Mouse (Mus musculus): ENCODE measurements around the gene Slc44a1. TPM values are rescaled to one million over a fixed set of nuclear protein-coding genes. Genes with fewer than 3 reads are reported as not detected.

Gene Slc44a1
- total RNA-seq, 2 experiments from 2014 or later: 65.0 to 70.6 TPM

DNA sequence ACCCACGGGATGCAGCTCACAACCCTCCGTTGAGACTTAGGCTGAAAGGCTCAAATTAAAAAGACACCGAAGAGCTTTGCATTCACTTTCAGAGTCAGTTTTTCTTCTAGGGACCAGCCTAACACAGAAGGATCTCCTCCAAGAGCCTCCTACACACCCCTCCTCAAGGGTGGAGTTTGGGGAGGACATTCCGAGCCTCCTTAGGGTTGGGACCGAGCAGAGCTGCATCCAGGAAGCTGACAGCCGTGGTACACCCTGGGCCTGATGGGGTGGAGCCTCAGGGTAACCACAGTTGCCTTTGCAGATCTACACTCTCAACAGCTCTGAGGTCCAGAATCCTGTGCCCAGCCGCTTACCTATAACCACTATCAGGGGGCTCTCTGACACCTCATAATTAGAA is 23.3 kb upstream of the Slc44a1 start:
- DNase-seq (ENCODE audit: low spot score in 2 of 2): no peak
- intact Hi-C loops (cut with DNase I): no loop called here

GRCm38 (mm10) chr4:53422799-53423198 is 17.4 kb upstream of the Slc44a1 start:
- no peak for DNase-seq (ENCODE audit: low spot score in 2 of 2)

GRCm38 (mm10) chr4:53427120-53427519 is 13.1 kb upstream of the Slc44a1 start:
- intact Hi-C loops (cut with DNase I): no loop called here
- no peak for DNase-seq (ENCODE audit: low spot score in 2 of 2)

More at GRCm38 (mm10) chr4:53422799-53423198, 17.4 kb upstream of the Slc44a1 start:
- intact Hi-C loops (cut with DNase I): no loop called here

GRCm38 (mm10) chr4:53430522-53430921 is 9.7 kb upstream of the Slc44a1 start:
- intact Hi-C loops (cut with DNase I): no loop called here
- no peak for DNase-seq (ENCODE audit: low spot score in 2 of 2)

DNA sequence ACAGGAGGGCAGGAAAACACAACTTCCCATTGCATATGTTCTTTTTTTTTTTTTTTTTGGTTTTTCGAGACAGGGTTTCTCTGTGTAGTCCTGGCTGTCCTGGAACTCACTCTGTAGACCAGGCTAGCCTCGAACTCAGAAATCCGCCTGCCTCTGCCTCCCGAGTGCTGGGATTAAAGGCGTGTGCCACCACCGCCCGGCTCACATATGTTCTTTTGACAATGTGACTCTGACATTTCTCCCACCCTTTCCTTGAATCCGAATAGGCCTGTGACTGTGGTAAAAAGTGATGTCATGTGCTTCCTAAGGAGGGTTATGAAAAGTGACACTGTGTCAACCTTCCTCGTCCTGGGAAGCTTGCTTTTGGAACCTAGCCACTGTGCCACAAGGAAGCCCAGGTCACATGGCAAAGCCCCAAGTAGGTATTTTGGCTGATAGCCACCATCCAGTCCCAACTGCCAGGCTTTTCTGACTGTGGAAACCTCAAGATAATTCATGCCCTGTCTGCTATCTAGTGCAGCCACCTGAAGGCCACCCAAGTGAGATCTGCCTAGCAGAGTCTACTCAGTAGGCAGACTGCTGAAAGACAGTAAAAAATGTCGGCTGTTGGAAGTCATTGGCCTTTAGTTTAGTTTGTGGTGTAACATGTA is 8.5 kb upstream of the Slc44a1 start:
- DNase-seq (ENCODE audit: low spot score in 2 of 2): no peak
- intact Hi-C loops (cut with DNase I): no loop called here

- peak; percentile 61 to 74 for DNase-seq (ENCODE audit: low spot score in 2 of 2)
- intact Hi-C loops (cut with DNase I): loop anchor here (5.0 kb wide), 2 partner anchors 35 to 55 kb away; no protein-coding TSS in a partner anchor
Measured at GRCm38 (mm10) chr4:53437110-53437755, 3.0 kb upstream of the Slc44a1 start.

DNA sequence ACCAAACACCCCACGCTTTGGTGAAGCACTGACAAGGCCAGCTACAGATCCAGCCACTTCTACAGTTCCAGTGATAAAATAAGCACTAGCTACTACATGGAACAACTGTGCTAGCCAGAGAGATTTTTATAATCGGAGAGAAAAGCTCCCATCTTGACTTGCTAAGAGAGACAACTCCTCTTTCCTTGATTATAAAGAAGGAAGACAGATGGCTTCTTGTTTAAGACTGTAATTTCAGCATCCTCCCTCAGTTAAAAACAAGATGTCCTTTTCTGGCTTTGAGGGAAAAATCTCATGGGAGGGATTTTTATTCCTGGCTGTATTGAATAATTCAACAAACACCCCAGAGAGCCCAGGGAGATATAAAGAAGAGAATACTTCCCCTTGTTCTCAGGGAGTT is 1.8 kb upstream of the Slc44a1 start:
- intact Hi-C loops (cut with DNase I): loop anchor here (5.0 kb wide), 2 partner anchors 36 to 56 kb away; no protein-coding TSS in a partner anchor
- DNase-seq (ENCODE audit: low spot score in 2 of 2): peak in 1 of 2 experiments; percentile 68

- no peak for DNase-seq (ENCODE audit: low spot score in 2 of 2)
- intact Hi-C loops (cut with DNase I): loop anchor here (5.0 kb wide), 2 partner anchors 37 to 57 kb away; no protein-coding TSS in a partner anchor
Measured at GRCm38 (mm10) chr4:53438836-53439480, 1.3 kb upstream of the Slc44a1 start.

- intact Hi-C loops (cut with DNase I): loop anchor here (2.0 to 5.0 kb wide), 4 partner anchors 37 to 98 kb away; no protein-coding TSS in a partner anchor
- no peak for DNase-seq (ENCODE audit: low spot score in 2 of 2)
Measured at GRCm38 (mm10) chr4:53439636-53440009, 590 bp upstream of the Slc44a1 start.

DNA sequence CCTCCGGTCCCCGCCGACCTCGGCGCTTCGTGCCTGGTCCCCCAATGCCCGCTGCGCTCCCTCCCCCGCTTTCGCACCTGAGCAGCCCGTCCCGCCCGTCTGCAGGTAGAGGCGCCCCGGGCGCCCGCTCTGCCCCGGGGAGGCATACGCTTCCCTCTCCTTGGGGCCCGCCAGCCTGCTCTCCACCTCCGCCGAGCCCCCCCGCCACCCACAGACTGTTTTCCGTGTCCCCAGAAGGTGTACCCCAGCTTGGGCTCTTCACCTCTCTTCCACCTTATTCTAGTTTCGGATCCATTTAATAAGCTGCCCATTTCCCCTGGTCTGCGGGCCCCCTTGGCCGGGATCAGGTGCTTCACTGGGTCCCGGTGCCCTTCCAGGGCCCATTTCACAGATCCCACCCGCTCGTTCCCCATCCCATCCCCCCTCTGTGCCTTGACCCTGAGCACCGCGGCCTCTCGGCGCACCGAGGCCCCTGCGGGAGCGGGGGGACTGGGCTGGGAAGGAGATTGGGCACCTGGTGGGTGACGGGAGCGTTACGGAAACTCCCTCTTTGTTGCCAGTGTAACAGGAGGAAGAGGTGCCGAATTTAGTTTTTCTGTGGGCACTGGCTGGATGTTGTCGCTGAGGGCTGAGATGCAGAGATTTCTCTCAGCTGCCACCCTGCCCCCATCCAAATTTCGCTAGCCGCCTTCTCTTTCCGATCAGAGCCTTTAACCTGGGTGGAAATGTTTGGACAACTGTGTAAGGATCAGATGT is 781 bp downstream of the Slc44a1 start:
- intact Hi-C loops (cut with DNase I): loop anchor here (2.0 to 5.0 kb wide), 2 partner anchors 72 to 96 kb away; no protein-coding TSS in a partner anchor
- DNase-seq (ENCODE audit: low spot score in 2 of 2): peak; percentile 67 to 81

DNA sequence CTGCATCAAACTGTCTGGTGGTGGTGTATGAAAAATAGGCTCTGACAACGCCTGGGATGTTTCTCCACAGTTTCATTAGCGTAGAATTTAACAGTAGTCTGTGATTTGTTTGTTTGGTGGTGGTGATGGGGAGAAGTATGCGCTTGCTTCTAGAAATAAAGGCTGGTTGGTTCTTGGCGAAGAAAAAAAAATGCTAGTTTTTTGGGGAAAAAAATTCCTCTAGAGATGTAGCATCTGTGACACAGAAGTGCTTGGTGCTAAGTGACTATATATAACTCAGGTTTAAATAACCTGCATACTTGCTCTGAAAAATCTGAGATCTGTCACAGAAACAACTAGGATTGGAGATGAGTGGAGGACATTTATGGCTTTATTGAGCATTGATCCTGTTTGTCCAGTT is 1.5 kb downstream of the Slc44a1 start:
- DNase-seq (ENCODE audit: low spot score in 2 of 2): peak in 1 of 2 experiments; percentile 39
- intact Hi-C loops (cut with DNase I): loop anchor here (2.0 to 5.0 kb wide), 2 partner anchors 71 to 96 kb away; no protein-coding TSS in a partner anchor

DNA sequence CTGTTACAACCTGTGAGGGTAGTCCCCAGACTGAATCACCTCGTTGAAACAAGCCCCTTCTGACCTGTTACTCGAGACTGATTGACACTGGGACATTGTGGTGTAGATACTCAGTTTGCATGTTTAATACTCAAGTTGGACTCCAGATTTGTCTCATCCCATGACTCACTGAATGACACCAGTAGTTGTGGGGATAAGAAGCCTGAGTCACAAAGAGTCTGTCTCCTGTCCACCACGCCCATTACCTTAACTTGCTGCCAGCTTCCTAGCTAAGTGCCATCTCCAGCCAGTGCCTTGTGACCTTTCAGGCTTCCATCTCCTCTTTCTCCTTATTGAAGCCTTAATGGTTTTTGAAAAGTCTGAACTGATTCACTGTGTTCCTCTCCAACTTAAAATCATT is 6.0 kb downstream of the Slc44a1 start:
- no peak for DNase-seq (ENCODE audit: low spot score in 2 of 2)
- intact Hi-C loops (cut with DNase I): no loop called here

GRCm38 (mm10) chr4:53447773-53448172 is 7.6 kb downstream of the Slc44a1 start:
- no peak for DNase-seq (ENCODE audit: low spot score in 2 of 2)
- intact Hi-C loops (cut with DNase I): no loop called here

- no peak for DNase-seq (ENCODE audit: low spot score in 2 of 2)
Measured at GRCm38 (mm10) chr4:53450736-53451135, 10.5 kb downstream of the Slc44a1 start.

DNA sequence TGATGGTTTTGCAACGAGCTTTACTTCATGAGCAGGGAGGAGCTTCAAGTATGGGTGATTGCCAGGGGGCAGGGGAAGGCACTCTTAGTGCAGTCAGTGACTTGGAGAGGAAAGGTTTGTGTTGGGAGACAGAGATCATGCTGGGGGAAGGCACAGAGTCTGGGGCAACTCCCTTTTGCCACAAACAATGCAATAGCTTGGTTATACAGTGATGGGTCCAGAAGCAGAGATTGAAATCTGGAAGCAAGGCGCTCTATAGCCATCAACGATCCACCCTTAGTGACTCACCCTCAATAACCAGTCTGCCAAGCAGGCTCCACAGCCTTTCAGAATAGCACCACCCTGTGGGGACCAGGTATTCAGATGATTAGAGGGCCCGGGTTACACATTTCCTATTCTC is 11.7 kb downstream of the Slc44a1 start:
- intact Hi-C loops (cut with DNase I): no loop called here
- no peak for DNase-seq (ENCODE audit: low spot score in 2 of 2)

More at GRCm38 (mm10) chr4:53450736-53451135, 10.5 kb downstream of the Slc44a1 start:
- intact Hi-C loops (cut with DNase I): no loop called here

- intact Hi-C loops (cut with DNase I): no loop called here
Measured at GRCm38 (mm10) chr4:53452457-53452856, 12.2 kb downstream of the Slc44a1 start.

DNA sequence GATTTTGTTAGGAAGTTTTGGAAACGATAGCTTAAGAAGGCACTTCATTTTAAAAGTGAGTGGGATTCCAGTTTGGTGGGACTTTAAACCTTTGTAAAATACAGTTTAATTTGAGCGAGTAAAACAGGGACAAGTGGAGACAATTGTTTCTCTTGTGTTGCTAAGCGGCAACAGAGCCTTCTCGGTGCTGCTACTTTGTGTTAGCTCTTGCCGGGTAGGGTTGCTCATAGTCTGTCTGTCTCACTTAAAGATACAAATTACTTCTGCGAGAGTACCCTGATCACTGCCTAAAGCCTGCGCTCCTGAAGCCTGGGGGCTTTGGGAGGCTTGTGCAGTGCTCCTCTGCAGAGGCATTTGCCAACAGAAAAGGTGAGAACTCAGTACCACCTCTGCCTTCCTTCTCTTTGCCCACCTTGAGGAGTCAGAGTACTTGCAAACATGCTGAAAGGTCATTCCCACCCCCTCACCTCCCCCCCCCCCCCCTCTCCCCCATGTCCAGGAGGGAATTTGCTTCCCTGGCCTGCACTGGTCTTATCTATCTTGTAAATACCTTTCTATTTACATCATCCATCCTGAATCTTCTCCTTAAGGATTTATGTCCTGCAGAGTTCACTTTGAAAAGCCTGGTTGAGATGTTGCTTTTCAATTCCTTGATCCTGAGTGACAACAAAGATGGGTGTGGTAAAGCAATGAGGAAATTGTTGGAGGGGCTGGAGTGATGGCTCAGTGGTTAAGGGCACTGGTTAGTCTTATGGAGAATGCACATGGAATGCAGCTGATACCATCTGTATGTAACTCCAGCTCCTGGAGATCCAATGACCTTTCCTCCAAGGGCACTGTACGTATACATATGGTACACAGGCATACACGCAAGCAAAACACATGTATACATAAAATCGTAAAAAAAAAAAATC is 13.0 kb downstream of the Slc44a1 start:
- intact Hi-C loops (cut with DNase I): no loop called here
- no peak for DNase-seq (ENCODE audit: low spot score in 2 of 2)

More at GRCm38 (mm10) chr4:53452457-53452856, 12.2 kb downstream of the Slc44a1 start:
- DNase-seq (ENCODE audit: low spot score in 2 of 2): no peak

- intact Hi-C loops (cut with DNase I): no loop called here
Measured at GRCm38 (mm10) chr4:53455885-53456284, 15.7 kb downstream of the Slc44a1 start.

More at GRCm38 (mm10) chr4:53455885-53456284, 15.7 kb downstream of the Slc44a1 start:
- DNase-seq (ENCODE audit: low spot score in 2 of 2): no peak

Measured in left cerebral cortex, postnatal 14 days (tissue).